Mouse (Mus musculus): ENCODE data around the gene Zfp747. TPM values are rescaled to one million over a fixed set of nuclear protein-coding genes. Genes with fewer than 3 reads are reported as not detected.
"Not testable (repeated sequence)": the region's sequence is repeated elsewhere in the genome, so short reads cannot be mapped to it uniquely, and the experiment has no call there.

Zfp747 gene
- polyA plus RNA-seq, 1 experiment from 2014 or later = 9.8 TPM

DNA sequence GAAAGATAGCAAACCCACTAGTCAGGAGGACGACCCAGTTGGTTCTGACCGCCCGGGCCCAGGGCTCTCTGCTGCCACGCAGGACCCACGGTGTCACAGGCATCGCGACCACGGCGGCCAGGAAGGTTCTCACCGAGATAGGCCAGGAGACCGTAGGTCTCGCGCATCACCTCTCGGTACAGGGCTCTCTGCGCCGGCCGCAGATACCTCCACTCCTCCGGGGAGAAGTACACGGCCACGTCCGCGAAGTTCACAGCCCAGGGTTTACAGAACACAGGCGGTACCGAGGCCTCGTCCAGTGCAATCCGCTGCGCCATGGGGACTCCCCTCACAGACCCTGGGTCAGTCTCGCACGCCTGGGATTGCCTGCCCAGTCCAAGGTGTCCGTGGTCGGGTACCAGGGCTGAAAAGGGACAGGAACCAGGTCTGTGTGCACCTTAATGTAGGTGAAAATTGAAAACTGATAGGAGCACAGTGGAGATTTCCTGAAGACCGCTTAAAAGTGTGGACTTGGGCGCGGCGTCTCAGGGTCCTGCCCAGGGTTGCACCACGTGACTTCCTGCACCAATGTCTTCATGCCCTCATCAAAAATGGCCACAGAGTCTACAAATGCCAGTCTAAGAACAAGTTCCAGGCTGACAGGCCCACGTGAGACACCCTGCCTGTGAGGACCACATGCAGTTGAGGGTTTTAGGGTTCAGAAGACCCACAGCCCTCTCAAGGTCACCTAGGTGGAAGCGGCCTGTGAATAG, 11.0 kb upstream of the Zfp747 start, which contains the start of gene 9130019O22Rik:
Gene 9130019O22Rik, minus strand, starts transcription at position 526 of the 752 bp plus-strand sequence.
- H3K4me1 ChIP-seq (replicated peaks; ENCODE audit: control insufficient read depth, insufficient read depth, low read length) = no peaks in the 10 kb centered on the region
- H3K36me3 ChIP-seq (ENCODE audit: control insufficient read depth, insufficient read depth, low read length) = peaks cover 15% of the 10 kb centered on the region
- DNase-seq (ENCODE audit: low spot score) (peak; percentile 83), ATAC-seq (replicated peaks; ENCODE audit: low FRiP score, low TSS enrichment, low read depth) (peak; percentile 93)
- 11% methylated on average over 38 of the region's 38 CpGs for WGBS
- H3K9ac ChIP-seq (ENCODE audit: low read length) = peak within 1 kb of the TSS; percentile 63
- no peaks in the 10 kb centered on the region for H3K27me3 ChIP-seq (replicated peaks; ENCODE audit: control insufficient read depth, insufficient read depth, low read length)
- peak within 1 kb of the TSS; percentile 60 for H3K4me3 ChIP-seq (ENCODE audit: low read depth, low read length)
- peak within 1 kb of the TSS; percentile 57 for H3K4me2 ChIP-seq (ENCODE audit: low read length)
- H3K27ac ChIP-seq (ENCODE audit: low read depth) = no peak within 1 kb of the TSS
- no peaks in the 10 kb centered on the region for H3K9me3 ChIP-seq (ENCODE audit: control insufficient read depth, low read length)

DNA sequence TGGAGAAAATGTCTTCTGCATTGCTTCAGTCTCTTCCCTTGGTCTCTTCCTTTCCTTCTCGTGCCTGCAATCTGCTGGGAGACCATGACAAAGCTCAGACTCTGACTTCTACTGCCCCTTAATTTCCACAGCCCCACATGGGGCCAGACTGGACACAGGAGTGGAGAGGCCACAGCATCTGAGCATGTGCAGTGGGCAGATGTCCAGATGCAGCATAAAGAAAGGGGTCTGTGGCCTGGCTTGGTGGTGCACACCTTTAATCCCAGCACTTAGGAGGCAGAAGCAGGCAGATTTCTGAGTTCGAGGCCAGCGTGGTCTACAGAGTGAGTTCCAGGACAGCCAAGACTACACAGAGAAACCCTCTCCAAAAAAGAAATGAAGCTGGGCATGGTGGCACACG, 9.7 kb upstream of the Zfp747 start:
- not testable (repeated sequence) for H3K4me3 ChIP-seq (ENCODE audit: low read depth, low read length); H3K9ac ChIP-seq (ENCODE audit: low read length); H3K4me1 ChIP-seq (replicated peaks; ENCODE audit: control insufficient read depth, insufficient read depth, low read length); H3K36me3 ChIP-seq (ENCODE audit: control insufficient read depth, insufficient read depth, low read length); H3K27ac ChIP-seq (ENCODE audit: low read depth); DNase-seq (ENCODE audit: low spot score); H3K4me2 ChIP-seq (ENCODE audit: low read length); H3K27me3 ChIP-seq (replicated peaks; ENCODE audit: control insufficient read depth, insufficient read depth, low read length); H3K9me3 ChIP-seq (ENCODE audit: control insufficient read depth, low read length); ATAC-seq (replicated peaks; ENCODE audit: low FRiP score, low TSS enrichment, low read depth)
- 84% methylated on average over 4 of the region's 4 CpGs for WGBS

DNA sequence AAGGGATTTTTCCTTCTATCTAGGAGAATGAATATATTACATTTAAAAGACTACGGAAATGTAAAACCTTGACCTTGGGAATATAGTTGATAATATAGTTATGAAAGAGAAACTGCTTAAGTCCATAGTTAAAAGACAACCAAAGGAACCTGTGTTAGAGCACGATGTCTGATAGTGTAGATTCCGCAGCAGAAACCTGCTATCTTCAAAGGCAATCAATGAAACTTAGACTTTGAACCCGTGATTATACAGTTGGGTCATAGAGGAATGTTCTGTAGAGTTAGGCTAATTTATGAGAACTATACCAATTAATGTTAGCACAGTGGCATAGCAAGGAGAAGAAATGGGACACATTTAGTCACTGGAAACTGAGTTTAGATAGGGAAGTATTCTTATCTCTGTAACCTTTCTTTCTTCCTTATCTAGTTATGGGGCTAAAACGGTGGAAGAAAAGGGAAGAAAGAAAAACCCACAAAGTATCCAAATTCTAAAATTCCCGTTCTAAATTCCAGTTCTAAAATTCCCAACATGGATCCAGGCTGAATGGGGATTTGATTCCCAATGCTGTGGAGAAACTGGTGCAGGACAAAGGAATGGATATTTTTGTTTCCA, 2.6 kb upstream of the Zfp747 start:
- WGBS = 61% methylated on average over 6 of the region's 6 CpGs
- Histone ChIP-seq H3K27me3 (replicated peaks; ENCODE audit: control insufficient read depth, insufficient read depth, low read length) (no peaks in the 10 kb centered on the region), H3K4me3 (ENCODE audit: low read depth, low read length) (no peak overlapping the region), H3K9ac (ENCODE audit: low read length) (no peak overlapping the region), H3K4me2 (ENCODE audit: low read length) (no peak overlapping the region), H3K9me3 (ENCODE audit: control insufficient read depth, low read length) (no peaks in the 10 kb centered on the region), H3K27ac (ENCODE audit: low read depth) (no peak overlapping the region), H3K4me1 (replicated peaks; ENCODE audit: control insufficient read depth, insufficient read depth, low read length) (0 out of 2 replicates have a peak, but pooled peaks cover 4% of the 10 kb centered on the region), H3K36me3 (ENCODE audit: control insufficient read depth, insufficient read depth, low read length) (peaks cover 7% of the 10 kb centered on the region)
- DNase-seq (ENCODE audit: low spot score) = no peak
- ATAC-seq (replicated peaks; ENCODE audit: low FRiP score, low TSS enrichment, low read depth) = no peak

DNA sequence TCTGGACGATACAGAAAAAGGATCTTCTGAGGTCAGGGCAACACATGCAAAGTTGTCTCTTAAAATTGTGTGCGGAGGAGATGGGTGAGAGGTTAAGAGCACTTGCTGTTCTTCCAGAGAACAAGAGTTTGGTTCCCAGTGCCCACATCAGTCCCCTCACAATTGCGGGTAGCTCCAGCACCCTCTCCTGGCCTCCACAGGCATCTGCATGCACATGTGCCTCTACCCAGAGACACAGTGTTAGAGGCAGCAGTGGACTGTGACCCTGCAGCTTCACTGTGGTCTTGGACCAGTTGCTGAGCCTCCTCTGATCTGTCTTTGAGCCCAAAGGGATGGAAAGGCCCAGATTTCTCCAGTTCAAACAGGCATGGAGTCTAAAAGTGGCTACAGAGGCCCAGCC, 4.0 kb downstream of the Zfp747 start:
- not testable (repeated sequence) for ATAC-seq (replicated peaks; ENCODE audit: low FRiP score, low TSS enrichment, low read depth)

DNA sequence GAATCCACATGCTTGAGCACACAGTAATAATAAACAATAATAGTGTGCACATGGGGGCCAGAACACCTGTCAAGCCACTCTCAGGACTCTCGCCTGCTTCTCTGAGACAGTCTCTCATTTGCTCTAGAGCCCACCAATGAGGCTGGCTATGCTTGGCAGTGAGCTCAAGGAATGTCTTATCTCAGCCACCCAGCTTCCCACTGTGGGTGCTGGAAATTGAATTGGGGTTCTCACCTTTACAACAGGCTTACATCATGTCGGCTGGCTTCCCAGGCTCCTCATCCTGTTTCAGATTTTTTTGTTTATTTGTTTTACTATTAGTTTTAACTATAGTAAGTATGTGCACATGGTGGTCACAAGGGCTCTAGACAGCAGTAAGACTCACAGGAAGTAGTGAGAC, 4.6 kb downstream of the Zfp747 start:
- ATAC-seq (replicated peaks; ENCODE audit: low FRiP score, low TSS enrichment, low read depth) = no peak
- H3K4me1 ChIP-seq (replicated peaks; ENCODE audit: control insufficient read depth, insufficient read depth, low read length) = 0 out of 2 replicates have a peak, but pooled peaks cover 4% of the 10 kb centered on the region
- no peak overlapping the region for H3K4me3 ChIP-seq (ENCODE audit: low read depth, low read length)
- no peak overlapping the region for H3K9ac ChIP-seq (ENCODE audit: low read length)
- 83% methylated on average over 2 of the region's 2 CpGs for WGBS
- DNase-seq (ENCODE audit: low spot score) = no peak
- H3K4me2 ChIP-seq (ENCODE audit: low read length) = no peak overlapping the region
- peaks cover 9% of the 10 kb centered on the region; the same call in 1 of the 2 replicates for H3K36me3 ChIP-seq (ENCODE audit: control insufficient read depth, insufficient read depth, low read length)
- 0 out of 2 replicates have a peak, but pooled peaks cover 3% of the 10 kb centered on the region for H3K9me3 ChIP-seq (ENCODE audit: control insufficient read depth, low read length)
- no peaks in the 10 kb centered on the region for H3K27me3 ChIP-seq (replicated peaks; ENCODE audit: control insufficient read depth, insufficient read depth, low read length)
- no peak overlapping the region for H3K27ac ChIP-seq (ENCODE audit: low read depth)

More for the DNA sequence above, 4.0 kb downstream of the Zfp747 start:
- not testable (repeated sequence) for DNase-seq (ENCODE audit: low spot score); H3K4me3 ChIP-seq (ENCODE audit: low read depth, low read length); H3K4me1 ChIP-seq (replicated peaks; ENCODE audit: control insufficient read depth, insufficient read depth, low read length); H3K9ac ChIP-seq (ENCODE audit: low read length); H3K4me2 ChIP-seq (ENCODE audit: low read length); H3K36me3 ChIP-seq (ENCODE audit: control insufficient read depth, insufficient read depth, low read length); H3K27me3 ChIP-seq (replicated peaks; ENCODE audit: control insufficient read depth, insufficient read depth, low read length); H3K9me3 ChIP-seq (ENCODE audit: control insufficient read depth, low read length); H3K27ac ChIP-seq (ENCODE audit: low read depth)
- WGBS = 78% methylated on average over 3 of the region's 3 CpGs

DNA sequence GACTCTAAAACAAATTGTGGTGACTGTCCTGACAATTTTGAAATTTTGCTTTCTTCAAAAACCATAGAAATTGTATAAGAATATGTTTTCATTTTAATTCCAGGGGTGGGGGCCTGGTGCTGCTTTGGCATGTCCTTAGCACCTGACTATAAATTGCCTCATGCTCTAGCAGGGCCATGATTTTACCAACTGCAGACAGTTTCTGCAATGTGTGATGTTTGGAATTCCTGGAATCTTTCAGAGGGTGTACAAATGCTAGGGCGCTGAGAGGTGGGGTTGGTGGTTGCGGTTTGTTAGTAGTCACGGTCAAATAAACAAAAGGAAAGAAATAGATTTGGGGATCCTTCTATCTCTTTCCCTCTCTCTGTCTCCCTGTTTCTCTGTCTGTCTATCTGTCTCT, 9.6 kb downstream of the Zfp747 start:
- H3K4me1 ChIP-seq (replicated peaks; ENCODE audit: control insufficient read depth, insufficient read depth, low read length) = no peaks in the 10 kb centered on the region
- ATAC-seq (replicated peaks; ENCODE audit: low FRiP score, low TSS enrichment, low read depth) (no peak), DNase-seq (ENCODE audit: low spot score) (no peak)
- H3K36me3 ChIP-seq (ENCODE audit: control insufficient read depth, insufficient read depth, low read length) = no peaks in the 10 kb centered on the region
- no peak overlapping the region for H3K9ac ChIP-seq (ENCODE audit: low read length)
- WGBS = 57% methylated on average over 3 of the region's 3 CpGs
- H3K4me2 ChIP-seq (ENCODE audit: low read length) = no peak overlapping the region
- H3K9me3 ChIP-seq (ENCODE audit: control insufficient read depth, low read length) = 0 out of 2 replicates have a peak, but pooled peaks cover 3% of the 10 kb centered on the region
- no peak overlapping the region for H3K27ac ChIP-seq (ENCODE audit: low read depth)
- H3K4me3 ChIP-seq (ENCODE audit: low read depth, low read length) = no peak overlapping the region
- H3K27me3 ChIP-seq (replicated peaks; ENCODE audit: control insufficient read depth, insufficient read depth, low read length) = peaks cover 6% of the 10 kb centered on the region; the same call in 1 of the 2 replicates

DNA sequence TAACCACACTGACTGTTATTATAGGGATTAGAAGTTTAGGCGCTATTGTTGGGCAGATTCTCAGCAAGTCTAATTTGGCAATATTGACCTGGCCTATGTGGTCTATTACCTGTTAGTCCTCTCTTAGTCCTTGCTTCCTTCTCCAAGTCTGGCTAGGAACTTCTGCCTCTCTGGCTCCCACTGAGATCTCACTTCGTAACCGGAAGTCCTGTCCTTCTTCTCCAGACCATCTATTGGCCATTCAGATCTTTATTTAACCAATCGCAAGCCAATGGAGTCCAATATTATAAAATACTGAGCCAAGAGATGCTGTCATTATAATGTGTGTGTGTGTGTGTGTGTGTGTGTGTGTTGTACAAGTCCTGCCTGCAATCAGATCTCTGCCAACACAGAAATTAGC, 11.7 kb downstream of the Zfp747 start:
- ATAC-seq (replicated peaks; ENCODE audit: low FRiP score, low TSS enrichment, low read depth) (no peak), DNase-seq (ENCODE audit: low spot score) (no peak)
- H3K27me3 ChIP-seq (replicated peaks; ENCODE audit: control insufficient read depth, insufficient read depth, low read length) = peaks cover 6% of the 10 kb centered on the region; the same call in 1 of the 2 replicates
- 0 out of 2 replicates have a peak, but pooled peaks cover 3% of the 10 kb centered on the region for H3K9me3 ChIP-seq (ENCODE audit: control insufficient read depth, low read length)
- no peak overlapping the region for H3K27ac ChIP-seq (ENCODE audit: low read depth)
- no peaks in the 10 kb centered on the region for H3K4me1 ChIP-seq (replicated peaks; ENCODE audit: control insufficient read depth, insufficient read depth, low read length)
- no peak overlapping the region; the same call in 1 of the 2 replicates for H3K9ac ChIP-seq (ENCODE audit: low read length)
- H3K36me3 ChIP-seq (ENCODE audit: control insufficient read depth, insufficient read depth, low read length) = no peaks in the 10 kb centered on the region
- WGBS = 56% methylated on average over 4 of the region's 4 CpGs
- H3K4me2 ChIP-seq (ENCODE audit: low read length) = peak overlapping the region; percentile 59
- H3K4me3 ChIP-seq (ENCODE audit: low read depth, low read length) = peak overlapping the region; percentile 31; the same call in 1 of the 2 replicates

DNA sequence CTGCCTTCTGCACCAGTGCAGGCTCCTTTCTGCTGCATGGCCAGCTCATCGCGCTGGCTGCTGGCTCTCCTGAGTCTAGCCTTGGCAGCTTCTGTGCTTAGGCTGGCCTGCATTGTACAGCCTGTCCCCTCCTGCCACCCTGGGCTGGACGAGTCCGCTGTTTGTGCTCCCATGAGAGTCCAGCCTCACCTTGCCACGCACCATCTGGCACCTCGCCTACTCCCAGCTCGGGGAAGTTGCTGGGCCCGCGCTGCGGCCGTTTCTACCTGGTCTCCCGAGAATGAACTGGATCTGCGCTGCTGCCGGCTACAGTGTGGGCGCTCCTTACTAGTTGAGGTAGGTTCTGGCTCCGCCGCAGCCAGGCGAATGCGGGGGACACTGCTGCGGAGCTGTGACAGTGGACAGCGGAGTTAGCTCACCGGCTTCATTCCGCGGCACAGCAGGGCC, 12.4 kb downstream of the Zfp747 start:
- H3K36me3 ChIP-seq (ENCODE audit: control insufficient read depth, insufficient read depth, low read length) = no peaks in the 10 kb centered on the region
- WGBS = 2% methylated on average over 24 of the region's 24 CpGs
- ATAC-seq (replicated peaks; ENCODE audit: low FRiP score, low TSS enrichment, low read depth) = peak; percentile 25; the same call in 1 of the 2 replicates

More for the DNA sequence above, 12.4 kb downstream of the Zfp747 start:
- Histone ChIP-seq H3K27ac (ENCODE audit: low read depth) (no peak overlapping the region), H3K27me3 (replicated peaks; ENCODE audit: control insufficient read depth, insufficient read depth, low read length) (peaks cover 6% of the 10 kb centered on the region; the same call in 1 of the 2 replicates), H3K4me3 (ENCODE audit: low read depth, low read length) (peak overlapping the region; percentile 31), H3K4me1 (replicated peaks; ENCODE audit: control insufficient read depth, insufficient read depth, low read length) (no peaks in the 10 kb centered on the region), H3K9me3 (ENCODE audit: control insufficient read depth, low read length) (0 out of 2 replicates have a peak, but pooled peaks cover 3% of the 10 kb centered on the region), H3K9ac (ENCODE audit: low read length) (peak overlapping the region; percentile 51; the same call in 1 of the 2 replicates), H3K4me2 (ENCODE audit: low read length) (peak overlapping the region; percentile 59)
- peak; percentile 77 for DNase-seq (ENCODE audit: low spot score)

Measured in intestine, embryonic 14.5 days (tissue).